Mouse (Mus musculus) thymus, adult 18-20 months (tissue): Measurements from ENCODE around the gene Ets1.

Experiments
- DNase-seq, 2 experiments: peaks; one replicate each; pipeline ENCODE4 v3.0.0; 2022; ENCODE audit warnings: mixed read lengths in 2 of 2

The Ets1 gene

DNA sequence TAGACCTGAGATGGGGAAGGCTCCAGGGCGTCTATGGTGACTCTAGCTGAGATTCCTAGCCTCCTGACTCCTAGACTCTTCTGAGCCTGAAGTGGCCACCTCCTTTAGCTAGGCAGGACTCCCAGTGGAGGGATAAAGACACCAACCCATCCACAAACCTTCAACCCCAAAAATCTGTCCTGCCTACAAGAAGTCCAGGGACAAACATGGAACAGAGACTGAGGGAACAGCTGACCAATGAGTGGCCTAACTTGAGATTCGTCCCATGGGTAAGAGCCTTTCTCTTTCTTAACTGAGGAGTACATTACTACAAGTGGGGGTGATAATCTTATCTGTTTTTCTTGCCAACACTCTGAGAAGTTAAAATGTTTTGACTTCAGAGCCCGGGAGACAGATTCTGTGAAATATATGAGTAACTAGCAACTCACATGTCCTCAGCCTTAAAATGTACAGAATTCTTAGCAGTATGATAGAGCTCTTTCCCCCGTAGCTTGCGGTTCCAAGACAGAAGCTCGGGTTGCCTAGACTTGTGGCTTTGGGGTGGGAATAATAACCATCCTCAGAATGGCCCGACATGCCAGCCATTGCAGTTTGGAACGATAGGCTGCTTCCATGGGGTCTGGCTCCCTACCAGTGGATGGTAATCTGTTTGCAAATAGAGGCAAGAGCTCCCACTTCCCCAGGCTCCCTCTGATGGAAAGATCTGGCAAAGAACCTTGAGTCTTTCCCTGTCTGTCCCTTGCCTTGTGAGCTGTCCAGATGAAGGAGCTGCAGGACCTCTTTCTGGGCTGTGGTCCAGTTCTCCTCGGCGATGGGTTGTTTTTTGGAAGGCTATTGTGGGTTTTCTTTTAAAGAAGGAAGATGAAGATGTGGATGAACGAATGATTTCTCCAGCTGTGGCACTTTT is 30.8 kb downstream of the Ets1 start:
- no peak for DNase-seq

DNA sequence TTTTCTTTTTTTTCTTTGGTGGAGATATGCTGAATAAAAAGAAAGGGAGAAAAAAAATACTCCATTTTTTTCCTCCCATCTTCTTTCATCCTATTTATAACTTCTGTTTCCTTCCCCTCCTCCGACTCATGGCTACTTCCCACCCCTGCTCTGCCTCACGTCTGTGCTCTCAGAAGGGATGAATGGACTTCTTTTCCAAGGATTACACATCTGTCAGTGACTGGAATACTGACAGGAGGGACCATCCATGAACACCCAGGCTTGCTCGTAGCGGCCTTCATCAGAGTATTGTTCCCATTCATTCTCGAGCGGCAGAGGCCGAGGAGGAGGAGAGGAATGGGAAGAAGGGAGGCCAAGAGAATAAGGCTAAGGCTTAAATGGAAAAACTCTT is 31.5 kb downstream of the Ets1 start:
- no peak for DNase-seq

GRCm38 (mm10) chr9:32668075-32668673 is 32.2 kb downstream of the Ets1 start:
- DNase-seq: no peak

DNA sequence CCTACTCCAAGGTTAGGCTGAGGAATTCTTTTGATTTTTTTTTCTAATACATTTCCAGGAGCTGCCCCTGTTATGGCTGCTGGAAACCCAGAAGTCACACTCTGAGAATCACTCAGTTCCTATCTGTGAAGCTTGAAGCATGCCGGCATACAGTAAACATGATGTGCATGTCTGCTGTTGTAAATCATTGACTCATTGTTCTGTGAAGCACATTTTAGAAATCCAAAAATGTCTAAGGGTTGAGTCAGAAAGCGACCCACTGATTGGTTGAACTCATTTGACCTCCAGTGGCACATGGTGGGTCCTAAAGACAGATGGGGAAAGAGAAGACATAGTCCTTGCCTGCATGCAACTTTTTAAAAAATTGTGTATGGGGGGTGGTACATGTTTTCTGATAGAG is 33.4 kb downstream of the Ets1 start:
- DNase-seq: no peak

- peak; percentile 76 to 82 for DNase-seq
Observed at GRCm38 (mm10) chr9:32671970-32672859, 36.2 kb downstream of the Ets1 start.

DNA sequence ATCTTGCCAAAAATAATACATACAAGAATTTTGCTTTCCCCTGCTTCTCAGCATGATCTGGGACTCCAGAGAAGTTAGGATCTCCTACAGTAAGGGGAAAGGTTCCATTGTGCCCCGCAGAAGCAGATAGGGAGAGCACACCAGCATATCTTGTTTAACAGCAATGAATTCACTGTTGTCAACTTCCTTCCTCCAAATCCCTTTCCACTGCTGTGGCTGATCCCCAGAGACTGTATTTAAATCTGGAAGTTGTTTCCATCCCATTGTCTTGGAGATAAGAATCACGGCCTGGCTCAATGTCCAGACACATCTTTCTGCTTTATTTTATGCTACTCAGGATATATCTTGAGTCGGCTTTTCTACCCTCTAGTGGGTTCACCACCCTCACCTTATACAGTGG is 37.9 kb downstream of the Ets1 start:
- no peak for DNase-seq

- no peak for DNase-seq
Observed at GRCm38 (mm10) chr9:32675671-32676409, 39.8 kb downstream of the Ets1 start.

DNA sequence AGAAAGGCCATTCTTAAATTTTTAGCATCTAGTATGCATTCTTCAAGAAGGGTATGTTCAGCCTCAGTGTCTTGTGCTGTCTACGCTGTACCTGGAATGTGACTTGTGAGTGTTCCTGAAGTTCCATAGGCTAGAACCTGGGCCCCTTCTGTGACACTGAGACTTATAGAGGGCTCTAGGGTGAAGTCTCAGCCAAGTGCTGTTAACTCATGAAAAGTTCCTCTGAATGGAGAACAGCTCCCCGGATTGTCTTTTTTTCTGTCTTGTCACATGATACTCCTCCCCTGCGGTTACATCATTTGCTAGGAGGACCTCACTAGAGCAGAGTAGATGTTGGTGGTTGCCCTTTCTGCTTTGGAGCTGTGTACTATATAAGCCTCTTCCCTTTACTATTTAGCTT is 40.5 kb downstream of the Ets1 start:
- DNase-seq: no peak

DNA sequence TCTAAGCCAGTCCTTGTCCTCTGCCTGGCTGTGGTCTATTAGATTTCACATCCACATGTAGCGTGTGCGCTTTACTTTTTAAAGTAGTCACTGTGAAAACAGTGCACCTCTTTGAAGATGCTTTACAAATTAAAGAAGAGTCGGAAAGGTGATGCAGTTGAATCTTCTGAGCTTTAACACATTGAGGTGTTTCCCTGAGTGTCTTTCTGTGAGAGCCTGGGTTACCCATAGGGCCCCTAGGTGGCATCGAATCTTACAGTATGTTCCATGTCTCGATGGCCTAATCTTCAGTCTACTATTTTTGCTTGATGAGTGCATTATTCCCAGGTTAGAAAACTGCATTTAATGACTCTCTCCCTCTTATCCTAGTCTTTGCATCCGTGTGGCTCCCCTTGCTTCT is 41.6 kb downstream of the Ets1 start:
- no peak for DNase-seq

DNA sequence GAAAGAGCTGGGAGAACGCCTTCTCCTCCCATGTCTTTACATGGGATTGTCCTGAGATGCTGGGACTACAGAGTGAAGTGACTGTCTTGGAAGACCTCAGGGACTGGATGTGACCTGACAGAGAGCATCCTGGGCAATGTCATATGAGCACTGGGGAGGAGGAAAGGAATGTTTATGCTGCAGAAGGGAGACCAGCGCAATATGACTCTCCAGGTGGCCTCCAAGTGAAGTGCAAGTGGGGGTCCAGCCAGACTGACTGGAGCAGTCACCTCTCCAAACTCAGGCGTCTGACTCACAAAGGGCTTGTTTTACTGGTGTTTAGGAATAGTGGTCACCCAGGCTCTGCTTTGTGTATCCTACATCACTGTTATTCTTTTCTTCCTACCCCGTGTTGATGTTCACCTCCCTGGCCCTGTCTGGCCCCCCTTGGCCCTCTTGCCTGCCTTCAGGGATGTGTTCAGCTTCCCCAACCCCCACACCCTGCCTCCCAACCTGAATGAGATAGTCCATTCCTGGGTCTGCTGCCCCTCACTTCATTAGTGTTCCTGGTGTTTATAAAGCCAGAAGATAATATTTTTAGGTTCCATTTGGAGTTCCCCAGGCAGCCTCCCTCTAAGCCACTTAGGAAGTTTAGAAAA is 42.2 kb downstream of the Ets1 start:
- no peak for DNase-seq

- no peak for DNase-seq
Observed at GRCm38 (mm10) chr9:32679531-32679930, 43.5 kb downstream of the Ets1 start.

DNA sequence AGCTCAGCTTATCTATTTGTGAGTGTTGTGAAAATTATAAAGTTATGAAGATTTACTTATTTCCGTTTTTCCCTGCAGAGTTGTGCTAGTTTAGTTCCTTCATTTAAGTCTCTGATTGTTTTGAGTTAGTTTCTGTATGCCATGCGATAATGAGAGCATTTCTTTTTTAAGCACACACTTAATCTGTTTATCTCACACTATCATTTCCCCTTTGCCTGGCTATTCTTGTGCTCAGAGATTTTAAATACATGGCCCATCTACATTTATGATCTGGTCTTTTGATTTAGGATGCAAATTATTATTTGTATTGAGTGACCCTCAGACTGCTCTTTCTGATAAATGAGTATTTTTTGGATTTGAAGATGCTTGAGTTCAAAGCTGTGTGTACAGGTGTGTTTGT is 44.2 kb downstream of the Ets1 start:
- no peak for DNase-seq

DNA sequence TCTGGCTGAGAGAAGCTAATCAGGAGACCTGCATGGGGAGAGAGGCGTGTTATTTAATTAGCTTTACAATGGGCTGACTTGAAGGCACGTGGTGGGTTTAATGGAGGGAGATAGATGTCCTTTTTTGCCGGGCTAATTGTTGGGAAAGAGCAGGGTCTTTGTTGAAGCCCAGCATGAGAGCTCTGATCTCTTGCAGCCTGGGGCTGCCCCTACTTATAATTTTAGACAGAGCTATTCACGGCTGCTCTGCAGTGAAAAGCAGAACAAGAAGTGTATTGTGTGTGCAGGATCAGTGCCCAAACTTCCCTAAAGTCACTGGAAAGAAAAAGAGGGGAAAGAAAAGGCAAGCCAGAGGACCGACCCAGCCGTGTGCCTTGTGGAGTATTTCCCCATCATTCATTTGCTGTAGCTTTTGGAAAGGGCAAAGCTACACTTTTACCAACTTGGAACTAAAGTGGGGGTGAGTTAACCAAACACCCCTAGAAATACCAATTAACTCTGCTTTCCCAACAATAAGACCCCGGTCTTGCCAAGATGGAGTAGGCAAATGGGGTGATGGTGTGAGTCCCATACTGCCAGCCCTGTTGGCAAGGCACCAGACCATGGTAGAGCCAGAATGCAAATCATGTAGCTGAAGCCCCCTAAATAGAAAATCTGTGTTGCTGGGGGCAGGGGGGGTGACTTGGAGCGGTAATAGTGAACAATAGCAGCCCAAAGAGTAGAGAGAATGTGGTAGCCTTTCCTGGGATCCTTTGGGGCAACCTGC is 50.0 kb downstream of the Ets1 start:
- DNase-seq: no peak

DNA sequence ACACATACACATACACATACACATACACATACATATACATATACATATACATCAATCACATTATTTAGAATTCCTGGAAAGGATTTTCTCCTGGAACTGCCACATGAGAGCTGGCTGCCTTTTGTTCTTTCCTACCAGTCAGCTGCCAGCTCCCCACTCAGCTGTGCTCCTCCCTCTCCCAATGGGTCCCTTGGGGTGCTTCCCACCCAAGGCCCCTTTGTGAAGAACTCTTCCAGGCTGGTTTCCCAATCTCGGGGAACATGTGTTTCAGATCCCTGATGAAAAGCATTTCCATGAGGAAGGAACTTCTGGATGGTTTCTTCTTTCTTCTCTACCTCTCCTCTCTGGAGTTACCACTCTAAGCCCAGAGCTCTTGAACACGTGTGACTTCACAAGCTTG is 52.3 kb downstream of the Ets1 start:
- no peak for DNase-seq

- no peak for DNase-seq
Observed at GRCm38 (mm10) chr9:32691151-32691925, 55.3 kb downstream of the Ets1 start.

GRCm38 (mm10) chr9:32692944-32693343 is 56.9 kb downstream of the Ets1 start:
- DNase-seq: no peak

DNA sequence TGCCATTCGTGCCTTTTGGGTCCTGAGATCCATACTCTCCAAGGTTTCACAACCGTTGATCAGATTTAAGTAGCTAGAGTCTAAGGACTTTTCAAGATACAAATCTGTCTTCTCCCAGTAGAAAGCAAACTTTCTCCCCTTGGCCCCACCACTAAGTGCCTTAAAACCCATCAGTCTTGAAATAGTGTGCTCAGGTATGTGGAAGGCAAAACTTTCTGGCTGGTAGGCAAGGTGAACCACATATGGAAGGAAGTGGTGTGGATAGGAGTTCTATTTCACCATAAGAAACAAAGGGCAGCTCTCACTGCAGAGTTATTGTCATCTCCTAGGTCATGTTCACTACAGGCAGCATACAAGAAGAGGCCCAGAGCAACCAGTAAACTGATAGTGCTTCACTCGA is 57.4 kb downstream of the Ets1 start:
- DNase-seq: no peak

DNA sequence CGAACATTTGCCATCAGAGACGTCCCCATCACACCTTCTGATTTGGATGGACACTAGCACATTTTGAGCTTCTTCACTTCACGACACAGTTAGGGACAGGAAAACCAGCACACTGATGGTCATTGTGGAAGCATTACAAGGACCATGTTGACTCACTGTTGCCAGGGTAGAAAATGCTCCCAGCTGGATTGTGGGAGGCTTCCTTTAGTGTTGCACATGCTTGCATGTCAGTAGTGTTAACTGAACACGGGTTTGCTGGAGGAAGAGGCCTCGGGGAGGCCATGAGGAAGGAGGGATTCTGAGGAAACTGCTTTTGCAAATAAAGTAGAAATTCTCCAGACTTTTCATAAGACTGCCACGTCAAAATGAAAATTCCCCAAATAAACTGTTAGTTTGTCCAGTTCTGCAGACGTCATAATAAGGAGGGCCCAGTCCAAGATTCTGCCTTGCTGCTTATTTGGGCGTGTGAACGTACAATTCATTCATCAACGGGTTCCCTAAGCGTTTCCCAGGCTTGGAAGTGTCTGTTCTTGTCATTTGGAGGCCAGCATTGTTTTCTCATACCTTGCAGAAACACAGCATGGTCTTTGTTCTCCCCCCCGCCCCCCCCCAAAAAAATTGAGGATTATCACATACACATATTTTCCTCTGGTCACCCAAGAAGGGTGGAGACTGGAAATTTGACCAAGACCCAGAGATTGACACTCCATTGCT is 58.2 kb downstream of the Ets1 start:
- no peak for DNase-seq

DNA sequence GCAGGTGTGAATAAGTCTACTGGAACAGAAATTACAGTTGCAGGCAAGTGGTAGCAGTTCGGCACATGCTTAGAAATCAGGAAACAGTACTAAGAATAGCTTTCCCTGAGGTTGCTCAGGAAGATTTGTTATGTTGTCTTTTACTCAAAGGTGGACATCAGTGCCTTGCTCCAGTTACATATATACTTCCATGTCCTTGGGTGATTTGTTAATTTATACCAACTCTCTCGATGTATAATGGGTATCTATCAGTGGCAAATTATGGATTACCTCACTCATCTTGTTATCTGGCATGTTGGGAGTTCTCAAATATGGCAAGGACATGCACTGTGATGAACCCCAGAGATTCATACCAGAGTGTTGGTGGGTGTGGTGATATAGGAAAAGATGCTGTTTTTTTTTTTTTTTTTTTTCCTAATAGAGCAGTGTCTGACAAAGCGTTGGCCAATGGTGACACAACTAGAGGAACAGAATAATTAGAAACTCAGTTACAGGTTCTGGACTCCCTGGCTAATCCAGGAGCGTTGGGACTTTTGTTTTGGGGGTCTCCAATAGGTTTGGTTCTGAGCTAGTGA is 59.0 kb downstream of the Ets1 start:
- DNase-seq: no peak
